Mouse (Mus musculus): ENCODE measurements around the gene Espn. TPM values are rescaled to one million over a fixed set of nuclear protein-coding genes. Genes with fewer than 3 reads are reported as not detected.
A peak's percentile ranks its signal among the peaks of the same experiment; 100 is the strongest.

Gene Espn
- polyA plus RNA-seq, 1 experiment from 2014 or later: 32.9 TPM

DNA sequence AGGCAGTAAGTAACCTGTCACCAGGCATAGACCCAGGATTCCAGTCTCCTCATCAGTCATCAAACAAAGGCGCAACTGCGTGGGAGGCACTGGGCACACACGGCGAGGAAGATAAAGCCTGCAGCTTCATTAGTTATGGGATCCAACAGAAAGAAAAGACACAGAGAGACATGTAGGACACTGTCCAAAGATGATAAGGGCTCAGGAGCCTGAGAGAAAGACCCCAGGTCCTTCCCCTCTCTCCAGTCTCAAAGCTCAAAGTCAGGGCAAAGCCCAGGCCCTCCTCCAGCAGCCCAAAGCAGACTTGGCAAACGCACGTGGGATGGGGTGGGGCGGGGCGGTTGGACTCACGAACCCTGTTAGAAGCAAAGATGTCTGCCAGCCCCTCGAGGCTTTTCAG, 6.7 kb downstream of the Espn start:
- H3K9ac ChIP-seq (ENCODE audit: low read depth, low read length): no peak overlapping the region
- ATAC-seq (replicated peaks; ENCODE audit: low FRiP score, low read depth) (peak; percentile 38; the same call in 1 of the 2 replicates), DNase-seq (ENCODE audit: low spot score) (no peak)
- no peak overlapping the region for H3K4me3 ChIP-seq (replicated peaks; ENCODE audit: low read depth, low read length)
- no peaks in the 10 kb centered on the region for H3K9me3 ChIP-seq (replicated peaks; ENCODE audit: low read length)
- TF ChIP-seq CTCF (IDR thresholded peaks at IDR 0.05; ENCODE audit: low read depth): no peak
- peak overlapping the region; percentile 48 for H3K27ac ChIP-seq
- H3K27me3 ChIP-seq (ENCODE audit: insufficient read depth, low read length): no peaks in the 10 kb centered on the region
- no peaks in the 10 kb centered on the region for H3K36me3 ChIP-seq (ENCODE audit: insufficient read depth, low read length)
- WGBS: 39% methylated on average over 10 of the region's 10 CpGs
- no peak overlapping the region for H3K4me2 ChIP-seq (ENCODE audit: low read length)
- peaks cover 2% of the 10 kb centered on the region; the same call in 1 of the 2 replicates for H3K4me1 ChIP-seq (replicated peaks; ENCODE audit: insufficient read depth, low read length)

DNA sequence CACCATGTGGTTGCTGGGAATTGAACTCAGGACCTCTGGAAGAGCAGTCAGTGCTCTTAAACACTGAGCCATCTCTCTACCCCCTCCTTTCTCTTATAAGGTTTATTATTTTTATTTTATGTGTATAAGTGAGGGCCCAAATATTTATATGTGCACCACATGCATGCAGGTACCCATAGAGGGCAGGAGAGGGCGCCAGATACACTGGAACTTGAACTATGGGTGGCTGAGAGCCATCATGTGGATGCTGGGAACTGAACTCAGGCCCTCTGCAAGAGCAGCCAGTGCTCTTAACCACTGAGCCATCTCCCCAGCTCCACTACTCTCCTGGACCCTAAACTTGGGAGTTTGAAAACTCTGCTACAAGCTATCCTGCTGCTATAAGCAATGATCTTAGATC, 8.5 kb downstream of the Espn start:
- Histone ChIP-seq H3K4me2 (ENCODE audit: low read length) (no peak overlapping the region), H3K36me3 (ENCODE audit: insufficient read depth, low read length) (no peaks in the 10 kb centered on the region), H3K27ac (no peak overlapping the region), H3K9ac (ENCODE audit: low read depth, low read length) (no peak overlapping the region), H3K27me3 (ENCODE audit: insufficient read depth, low read length) (no peaks in the 10 kb centered on the region), H3K4me3 (replicated peaks; ENCODE audit: low read depth, low read length) (no peak overlapping the region), H3K4me1 (replicated peaks; ENCODE audit: insufficient read depth, low read length) (peaks cover 2% of the 10 kb centered on the region), H3K9me3 (replicated peaks; ENCODE audit: low read length) (no peaks in the 10 kb centered on the region)
- ATAC-seq (replicated peaks; ENCODE audit: low FRiP score, low read depth): no peak
- peak; percentile 38; the same call in 1 of the 2 replicates for TF ChIP-seq CTCF (IDR thresholded peaks at IDR 0.05; ENCODE audit: low read depth)
- 42% methylated on average over 1 of the region's 1 CpGs for WGBS
- no peak for DNase-seq (ENCODE audit: low spot score)

DNA sequence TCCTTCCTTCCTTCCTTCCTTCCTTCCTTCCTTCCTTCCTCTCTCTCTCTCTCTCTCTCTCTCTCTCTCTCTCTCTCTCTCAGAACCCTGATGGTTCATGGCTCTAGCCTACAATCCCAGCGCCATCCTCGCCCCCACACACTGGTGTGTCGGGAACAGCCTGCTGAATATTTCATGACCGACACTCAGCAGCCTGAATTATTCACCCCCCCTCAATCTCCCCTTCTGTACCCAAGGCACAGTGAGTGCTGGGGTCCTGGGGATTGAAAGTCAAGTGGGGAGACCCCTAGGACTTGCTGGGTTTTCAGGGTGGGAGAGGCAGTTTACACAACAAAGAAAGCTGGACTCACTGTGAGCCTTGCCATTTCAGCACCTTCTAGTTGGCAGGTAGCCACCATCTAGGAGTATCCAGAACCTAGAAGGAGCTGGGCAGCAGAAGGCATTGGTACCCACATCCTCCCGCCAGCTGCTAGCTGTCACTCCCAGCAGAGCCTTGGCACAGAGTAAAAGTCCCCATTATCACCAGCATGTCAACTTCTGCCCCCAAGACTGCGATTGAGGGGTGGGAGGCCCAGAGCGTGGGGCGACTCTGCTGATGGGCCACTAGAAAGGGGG, 10.5 kb downstream of the Espn start:
- DNase-seq (ENCODE audit: low spot score): no peak
- Histone ChIP-seq H3K4me1 (replicated peaks; ENCODE audit: insufficient read depth, low read length) (peaks cover 6% of the 10 kb centered on the region), H3K9me3 (replicated peaks; ENCODE audit: low read length) (no peaks in the 10 kb centered on the region), H3K27me3 (ENCODE audit: insufficient read depth, low read length) (no peaks in the 10 kb centered on the region), H3K27ac (no peak overlapping the region), H3K9ac (ENCODE audit: low read depth, low read length) (no peak overlapping the region), H3K4me3 (replicated peaks; ENCODE audit: low read depth, low read length) (no peak overlapping the region), H3K4me2 (ENCODE audit: low read length) (no peak overlapping the region), H3K36me3 (ENCODE audit: insufficient read depth, low read length) (no peaks in the 10 kb centered on the region)
- no peak for ATAC-seq (replicated peaks; ENCODE audit: low FRiP score, low read depth)
- TF ChIP-seq CTCF (IDR thresholded peaks at IDR 0.05; ENCODE audit: low read depth): no peak
- 70% methylated on average over 8 of the region's 8 CpGs for WGBS

DNA sequence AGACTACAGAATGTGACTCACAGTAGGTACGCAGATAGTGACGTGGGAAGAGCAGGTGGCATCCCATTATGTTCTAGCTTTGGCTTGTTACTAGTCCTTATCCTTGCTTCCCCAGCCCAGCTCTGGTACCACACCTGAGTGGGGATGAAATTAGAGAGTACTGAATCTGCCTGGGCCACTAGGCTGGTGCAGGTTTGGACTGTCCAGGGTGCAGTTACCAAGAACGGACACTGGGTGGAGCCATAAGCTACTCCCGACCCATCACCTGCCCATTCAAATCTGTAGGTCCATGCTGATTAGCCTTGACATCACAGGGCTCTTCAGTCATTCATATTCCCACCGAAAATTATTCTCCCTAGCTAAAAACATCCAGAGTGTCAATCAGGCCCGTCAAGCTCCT, 11.7 kb downstream of the Espn start:
- DNase-seq (ENCODE audit: low spot score) (peak; percentile 77), ATAC-seq (replicated peaks; ENCODE audit: low FRiP score, low read depth) (no peak; the same call in 1 of the 2 replicates)
- no peaks in the 10 kb centered on the region for H3K36me3 ChIP-seq (ENCODE audit: insufficient read depth, low read length)
- no peaks in the 10 kb centered on the region for H3K9me3 ChIP-seq (replicated peaks; ENCODE audit: low read length)
- WGBS: 31% methylated on average over 6 of the region's 6 CpGs
- H3K9ac ChIP-seq (ENCODE audit: low read depth, low read length): no peak overlapping the region
- H3K4me2 ChIP-seq (ENCODE audit: low read length): no peak overlapping the region
- no peak overlapping the region for H3K27ac ChIP-seq
- peak; percentile 83 for TF ChIP-seq CTCF (IDR thresholded peaks at IDR 0.05; ENCODE audit: low read depth)
- no peak overlapping the region for H3K4me3 ChIP-seq (replicated peaks; ENCODE audit: low read depth, low read length)
- H3K4me1 ChIP-seq (replicated peaks; ENCODE audit: insufficient read depth, low read length): peaks cover 8% of the 10 kb centered on the region; the same call in 1 of the 2 replicates
- H3K27me3 ChIP-seq (ENCODE audit: insufficient read depth, low read length): no peaks in the 10 kb centered on the region

DNA sequence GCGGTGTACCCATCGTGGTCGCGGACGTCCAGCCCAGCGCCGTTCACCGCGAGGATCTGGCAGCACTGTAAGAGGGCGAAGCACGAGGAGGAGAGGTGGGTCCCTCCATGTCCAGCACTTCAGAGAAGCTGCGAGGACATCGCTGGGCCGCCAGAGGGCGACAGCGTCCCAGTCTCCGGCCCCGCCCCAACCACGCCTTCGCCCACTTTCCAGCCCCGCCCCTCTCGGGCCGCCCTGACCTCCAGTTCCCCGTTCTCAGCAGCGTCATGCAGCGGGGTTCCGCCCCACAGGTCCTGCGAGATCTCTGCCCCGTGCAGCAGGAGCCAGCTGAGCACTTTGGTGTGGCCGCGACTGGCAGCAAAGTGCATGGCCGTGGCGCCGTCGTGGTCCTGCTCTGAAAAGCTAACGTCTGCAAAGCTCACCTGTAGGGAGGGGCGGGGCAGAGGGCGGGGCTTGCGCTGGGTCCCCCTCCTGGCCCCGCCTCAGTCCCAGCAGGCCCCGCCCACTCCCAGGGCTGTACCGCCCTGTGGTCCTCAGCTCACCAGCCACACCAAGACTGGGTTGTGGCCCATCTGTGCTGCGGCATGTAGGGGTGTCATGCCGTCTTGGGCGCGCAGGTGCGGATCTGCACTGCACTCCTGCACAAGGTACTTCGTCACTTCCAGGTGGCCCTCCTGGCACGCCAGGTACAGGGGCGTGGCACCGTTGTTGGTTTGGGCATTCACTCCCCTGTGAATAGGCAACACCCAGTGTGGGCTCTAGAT, 13.5 kb downstream of the Espn start:
- DNase-seq (ENCODE audit: low spot score) (peak; percentile 93), ATAC-seq (replicated peaks; ENCODE audit: low FRiP score, low read depth) (peak; percentile 88)
- no peaks in the 10 kb centered on the region for H3K36me3 ChIP-seq (ENCODE audit: insufficient read depth, low read length)
- peak; percentile 91 for TF ChIP-seq CTCF (IDR thresholded peaks at IDR 0.05; ENCODE audit: low read depth)
- peak overlapping the region; percentile 78 for H3K4me2 ChIP-seq (ENCODE audit: low read length)
- H3K9me3 ChIP-seq (replicated peaks; ENCODE audit: low read length): no peaks in the 10 kb centered on the region
- peaks cover 8% of the 10 kb centered on the region; the same call in 1 of the 2 replicates for H3K4me1 ChIP-seq (replicated peaks; ENCODE audit: insufficient read depth, low read length)
- no peak overlapping the region for H3K9ac ChIP-seq (ENCODE audit: low read depth, low read length)
- no peak overlapping the region for H3K27ac ChIP-seq
- WGBS: 3% methylated on average over 51 of the region's 51 CpGs
- peak overlapping the region; percentile 44 for H3K4me3 ChIP-seq (replicated peaks; ENCODE audit: low read depth, low read length)
- H3K27me3 ChIP-seq (ENCODE audit: insufficient read depth, low read length): no peaks in the 10 kb centered on the region

DNA sequence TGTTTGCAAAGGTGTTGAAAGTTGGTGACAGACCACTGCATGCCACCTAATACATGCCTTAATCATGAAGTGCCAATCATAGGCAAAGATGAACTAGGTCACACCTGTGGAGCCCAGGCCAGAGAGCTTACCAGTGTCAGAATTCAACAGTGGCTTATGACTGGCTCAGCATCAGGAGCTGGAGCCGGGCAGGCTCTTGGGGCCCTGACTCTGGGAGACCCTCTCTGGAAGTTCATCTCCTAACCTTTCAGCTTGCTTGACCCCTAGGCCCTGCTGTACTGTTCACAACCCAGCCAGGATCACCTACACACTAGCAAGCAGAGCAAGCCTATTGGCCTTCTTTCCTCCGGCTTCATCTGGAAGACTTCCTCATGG, 15.3 kb downstream of the Espn start:
- DNase-seq (ENCODE audit: low spot score): no peak
- Histone ChIP-seq H3K4me2 (ENCODE audit: low read length) (no peak overlapping the region), H3K36me3 (ENCODE audit: insufficient read depth, low read length) (no peaks in the 10 kb centered on the region), H3K27ac (no peak overlapping the region), H3K27me3 (ENCODE audit: insufficient read depth, low read length) (0 out of 2 replicates have a peak, but pooled peaks cover 6% of the 10 kb centered on the region), H3K4me3 (replicated peaks; ENCODE audit: low read depth, low read length) (no peak overlapping the region), H3K9ac (ENCODE audit: low read depth, low read length) (no peak overlapping the region), H3K9me3 (replicated peaks; ENCODE audit: low read length) (no peaks in the 10 kb centered on the region), H3K4me1 (replicated peaks; ENCODE audit: insufficient read depth, low read length) (peaks cover 13% of the 10 kb centered on the region; the same call in 1 of the 2 replicates)
- no peak for TF ChIP-seq CTCF (IDR thresholded peaks at IDR 0.05; ENCODE audit: low read depth)
- ATAC-seq (replicated peaks; ENCODE audit: low FRiP score, low read depth): no peak
- 98% methylated on average over 2 of the region's 2 CpGs for WGBS

All from kidney, postnatal 0 days (tissue).